Mouse (Mus musculus) testis, adult 2 months (tissue): ENCODE results near the gene Nadsyn1.

Experiments used
- CTCF ChIP-seq: fragments of 200-500 bp; IDR thresholded peaks from 2 replicates; pipeline ENCODE4 v1.5.1; 2012; ENCODE audit warnings: low read depth, mild to moderate bottlenecking, inconsistent platforms, low read length, moderate library complexity; ENCODE audit not compliant: control insufficient read depth, insufficient read depth, insufficient replicate concordance
- POLR2A ChIP-seq: fragments of 200-500 bp; IDR thresholded peaks from 2 replicates; pipeline ENCODE4 v1.6.1; 2012; ENCODE audit warnings: low read depth, mild to moderate bottlenecking, inconsistent platforms, low read length, moderate library complexity; ENCODE audit not compliant: control insufficient read depth

DNA sequence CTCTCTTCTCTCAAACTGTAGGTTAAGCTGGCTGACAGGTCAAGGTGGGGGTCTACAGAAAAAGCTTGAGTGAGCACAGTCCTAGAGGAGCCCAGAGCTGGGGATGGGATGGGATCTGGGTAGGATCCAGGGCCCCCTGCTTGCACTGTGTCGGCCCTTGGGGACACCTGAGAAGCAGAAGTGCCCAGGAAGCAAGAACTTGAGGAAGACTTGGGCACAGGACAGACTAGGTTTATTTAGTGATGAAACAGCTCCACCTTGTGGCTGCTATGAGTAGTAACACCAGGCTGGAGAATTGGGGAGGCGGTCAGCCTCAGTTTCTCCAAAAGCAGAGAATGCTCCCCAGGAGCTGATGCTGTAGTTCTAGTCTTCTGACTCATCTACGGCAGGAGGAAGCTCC is 58.9 kb downstream of the Nadsyn1 start:
- peak; percentile 24; the same call in 1 of the 2 replicates for TF ChIP-seq CTCF
- no peak for TF ChIP-seq POLR2A
